Comparison of ENCODE assay signal across 8 mouse cellular contexts in genomic region chr4:72201521-72201991, GRCm38 (mm10). TPM values are rescaled to one million over a fixed set of nuclear protein-coding genes. Genes with fewer than 3 reads are reported as not detected.
DNase-seq lines count a peak whose midpoint lies in the region; ATAC-seq and TF ChIP-seq lines count a peak whose summit lies in the region.

No protein-coding gene starts in this region.

- peaks cover 16% of the 10 kb centered on the region for H3K27me3 ChIP-seq in liver, embryonic 12.5 days (replicated peaks)
- no peaks in the 10 kb centered on the region for H3K27me3 ChIP-seq in midbrain, postnatal 0 days (ENCODE audit: insufficient read depth, low read length)

- H3K4me2 ChIP-seq in liver, embryonic 12.5 days = peak overlapping the region; percentile 98
- peak overlapping the region; percentile 73 for H3K4me2 ChIP-seq in midbrain, postnatal 0 days (ENCODE audit: low read depth, low read length, poor library complexity, severe bottlenecking)

- no peak for ATAC-seq in liver, embryonic 12.5 days
- ATAC-seq in midbrain, postnatal 0 days (ENCODE audit: low FRiP score) = peak; percentile 1

- DNase-seq in A20 (ENCODE audit: low read depth, low spot score) (peak; percentile 82), NIH3T3 (ENCODE audit: low read depth) (peak; percentile 66)
- peak; percentile 75 for DNase-seq in embryo, embryonic 11 days
- DNase-seq in heart, adult 11 months = peak; percentile 93
- peak; percentile 50 for DNase-seq in kidney, adult 11 months
- peak; percentile 51 for DNase-seq in midbrain, postnatal 0 days (ENCODE audit: low spot score)
- peak; percentile 27 for DNase-seq in urinary bladder, adult 2 months (ENCODE audit: low spot score)

- TF ChIP-seq CTCF in midbrain, postnatal 0 days (IDR thresholded peaks at IDR 0.05) = no peak

- peak overlapping the region; percentile 79 for H3K4me3 ChIP-seq in liver, embryonic 12.5 days
- peak overlapping the region; percentile 83 for H3K4me3 ChIP-seq in midbrain, postnatal 0 days (ENCODE audit: low read depth, low read length)

- peaks cover 44% of the 10 kb centered on the region for H3K4me1 ChIP-seq in liver, embryonic 12.5 days
- peaks cover 4% of the 10 kb centered on the region; the same call in 1 of the 2 replicates for H3K4me1 ChIP-seq in midbrain, postnatal 0 days (ENCODE audit: insufficient read depth, low read length)

- WGBS in liver, embryonic 12.5 days (ENCODE audit: insufficient replicate concordance) = under 1% methylated on average over 24 of the region's 24 CpGs
- WGBS in midbrain, postnatal 0 days = under 1% methylated on average over 24 of the region's 24 CpGs

- no peaks in the 10 kb centered on the region for H3K9me3 ChIP-seq in liver, embryonic 12.5 days (replicated peaks)
- H3K9me3 ChIP-seq in midbrain, postnatal 0 days (ENCODE audit: low read length) = no peaks in the 10 kb centered on the region

- H3K27ac ChIP-seq in liver, embryonic 12.5 days = peak overlapping the region; percentile 54
- H3K27ac ChIP-seq in midbrain, postnatal 0 days (ENCODE audit: low read depth, low read length) = 0 out of 2 replicates have a peak overlapping the region, but pooled peaks have one; percentile 82

- H3K9ac ChIP-seq in liver, embryonic 12.5 days = peak overlapping the region; percentile 63
- H3K9ac ChIP-seq in midbrain, postnatal 0 days (replicated peaks; ENCODE audit: low read length, poor library complexity, severe bottlenecking) = peak overlapping the region; percentile 29; the same call in 1 of the 2 replicates

- peaks cover 6% of the 10 kb centered on the region for H3K36me3 ChIP-seq in liver, embryonic 12.5 days
- H3K36me3 ChIP-seq in midbrain, postnatal 0 days (ENCODE audit: insufficient read depth, low read length) = no peaks in the 10 kb centered on the region

RNA-seq across cellular contexts. Expression of gene Tle1, which starts 0.8 kb away (rescaled TPM):
- polyA plus RNA-seq in liver, embryonic 12.5 days (2016; fragmentation: Nextera tagmentation; extraction: Ambion mirVana) = 15.1 and 15.4 TPM in 2 replicates
- total RNA-seq in midbrain, postnatal 0 days (2014; rRNA removed) = 77.9 and 91.6 TPM in 2 replicates
- polyA plus RNA-seq in midbrain, postnatal 0 days (2015; fragmentation: Nextera tagmentation; extraction: Ambion mirVana) = 20.5 and 23.0 TPM in 2 replicates
- polyA plus RNA-seq in urinary bladder, adult 2 months (2012; rRNA removed) = 32.0 and 32.4 TPM in 2 replicates

Comparison
In these comparisons a context has a peak if more than half of its experiments do, and no peak if none do; other contexts are left out.
1. DNase-seq: peak in every context shown above with its lines; median percentile 93 in heart, adult 11 months; 82 in A20; 75 in embryo, embryonic 11 days; 66 in NIH3T3; 51 in midbrain, postnatal 0 days; 50 in kidney, adult 11 months; 27 in urinary bladder, adult 2 months.